In the genomic region with DNA sequence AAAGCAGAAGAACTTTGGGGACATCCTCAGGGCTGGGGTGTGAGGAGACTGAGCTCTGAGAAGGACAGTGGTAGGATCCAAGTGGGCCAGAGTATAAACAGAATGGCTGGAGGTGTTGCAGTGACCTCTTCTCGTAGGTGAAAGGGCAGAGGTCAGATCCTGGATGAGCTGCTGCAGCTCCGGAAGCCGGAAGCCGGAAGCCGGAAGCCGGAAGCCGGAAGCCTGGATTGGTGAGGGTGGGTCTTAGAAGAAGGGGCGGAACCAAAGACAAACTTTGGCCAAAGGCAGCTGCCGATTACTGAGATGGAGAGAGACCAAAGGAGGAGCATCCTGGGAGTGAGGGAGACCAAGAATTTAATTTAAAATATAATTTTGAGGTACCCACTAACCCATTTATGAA, we compare ENCODE assay signal across 17 mouse cellular contexts.
DNase-seq lines count a peak whose midpoint lies in the region.
"Had no signal": no experiment of that assay in that cellular context is flagged by ENCODE, and none has a peak within 500 bp of the region (broad histone marks: within the 10 kb centered on the region; RNA-seq: fewer than 3 reads in every experiment).

No protein-coding gene starts in this region.

- DNase-seq in embryo, embryonic 10 days (ENCODE audit: low spot score), result peak; percentile 5
- DNase-seq in embryo, embryonic 10.5 days (ENCODE audit: low spot score), result no peak
- DNase-seq in lung, postnatal 10 days, result peak; percentile 8
- no peak for DNase-seq in lung, postnatal 36 days
- peak; percentile 46 for DNase-seq in ES-CJ7 (ENCODE audit: low read depth, low spot score)
- DNase-seq in testis, postnatal 14 days (ENCODE audit: low spot score), result peak; percentile 29
- no peak for DNase-seq in kidney, postnatal 25 days
- DNase-seq in left cerebral cortex, postnatal 4 days, result no peak
- DNase-seq: adrenal gland, adult 2 months; adrenal gland, postnatal 14 days; cerebellum, adult 11-12 months; cerebellum, adult 8-10 months; gastrocnemius, adult 2 months; gastrocnemius, postnatal 14 days; heart, adult 18-20 months; heart, postnatal 10 days; heart, postnatal 4 days had no signal

- intact Hi-C loops in left cerebral cortex, postnatal 4 days (cut with DNase I), result no loop called here

Comparison
In these comparisons a context has a peak if more than half of its experiments do, and no peak if none do; other contexts are left out.
1. DNase-seq: peak in embryo, embryonic 10 days (single experiment), lung, postnatal 10 days (single experiment), ES-CJ7 (single experiment) and testis, postnatal 14 days (single experiment); none in embryo, embryonic 10.5 days (single experiment), lung, postnatal 36 days (single experiment), kidney, postnatal 25 days (0 of 2) and left cerebral cortex, postnatal 4 days (single experiment).